Mouse (Mus musculus) intestine, embryonic 14.5 days (tissue): ENCODE measurements around the gene Supt20. TPM values are rescaled to one million over a fixed set of nuclear protein-coding genes. Genes with fewer than 3 reads are reported as not detected.

Source experiments
- ATAC-seq: fragments of 200-750 bp; cut with Nextera tagmentation; replicated peaks from 2 replicates; pipeline ENCODE4 v1.8.0; 2017; ENCODE audit warnings: low read depth, moderate number of reproducible peaks, moderate TSS enrichment, moderate library complexity; ENCODE audit not compliant: low FRiP score, low TSS enrichment
- DNase-seq: peaks from one replicate; pipeline ENCODE4 v3.0.0-alpha.2; 2018; ENCODE audit warnings: low spot score
- H3K27ac ChIP-seq: fragments of 300-500 bp; sonication (generic); 2 replicates; pipeline ENCODE4 v1.5.1; 2014; ENCODE audit warnings: low read depth, mild to moderate bottlenecking, control low read depth
- H3K27me3 ChIP-seq: fragments of 300-500 bp; sonication (generic); replicated peaks from 2 replicates; pipeline ENCODE4 v1.6.1; 2014; ENCODE audit warnings: low read length, control low read depth; ENCODE audit not compliant: control insufficient read depth, insufficient read depth
- H3K36me3 ChIP-seq: fragments of 300-500 bp; sonication (generic); 2 replicates; pipeline ENCODE4 v1.6.1; 2014; ENCODE audit warnings: low read length, control low read depth; ENCODE audit not compliant: control insufficient read depth, insufficient read depth
- H3K4me1 ChIP-seq: fragments of 300-500 bp; sonication (generic); replicated peaks from 2 replicates; pipeline ENCODE4 v1.6.1; 2014; ENCODE audit warnings: low read length, control low read depth, mixed read lengths; ENCODE audit not compliant: control insufficient read depth, insufficient read depth
- H3K4me2 ChIP-seq: fragments of 300-500 bp; sonication (generic); 2 replicates; pipeline ENCODE4 v1.6.1; 2014; ENCODE audit warnings: low read length
- H3K4me3 ChIP-seq: fragments of 300-500 bp; sonication (generic); 2 replicates; pipeline ENCODE4 v1.5.1; 2014; ENCODE audit warnings: low read depth, low read length, control low read depth, mixed read lengths
- H3K9ac ChIP-seq: fragments of 300-500 bp; sonication (generic); 2 replicates; pipeline ENCODE4 v1.6.1; 2014; ENCODE audit warnings: mild to moderate bottlenecking, low read length
- H3K9me3 ChIP-seq: fragments of 300-500 bp; sonication (generic); 2 replicates; pipeline ENCODE4 v1.6.1; 2016; ENCODE audit warnings: low read length, control low read depth; ENCODE audit not compliant: control insufficient read depth
- WGBS: fragments of 180-500 bp; shearing (Covaris S2); extraction: QIAGEN DNeasy Blood & Tissue Kit; methylation state at CpG from one replicate; pipeline ENCODE4 v1.1.7; 2014; 5-methylcytosine and 5-hydroxymethylcytosine counted together
- polyA plus RNA-seq: library from polyadenylated mRNA; unstranded; fragments of >200 nt; fragmentation: Nextera tagmentation; extraction: Ambion mirVana; gene quantifications from 2 replicates; pipeline ENCODE4 v1.2.1, GENCODE M21; 2014

Supt20 gene
- polyA plus RNA-seq, 1 experiment from 2014 or later: 100 TPM

DNA sequence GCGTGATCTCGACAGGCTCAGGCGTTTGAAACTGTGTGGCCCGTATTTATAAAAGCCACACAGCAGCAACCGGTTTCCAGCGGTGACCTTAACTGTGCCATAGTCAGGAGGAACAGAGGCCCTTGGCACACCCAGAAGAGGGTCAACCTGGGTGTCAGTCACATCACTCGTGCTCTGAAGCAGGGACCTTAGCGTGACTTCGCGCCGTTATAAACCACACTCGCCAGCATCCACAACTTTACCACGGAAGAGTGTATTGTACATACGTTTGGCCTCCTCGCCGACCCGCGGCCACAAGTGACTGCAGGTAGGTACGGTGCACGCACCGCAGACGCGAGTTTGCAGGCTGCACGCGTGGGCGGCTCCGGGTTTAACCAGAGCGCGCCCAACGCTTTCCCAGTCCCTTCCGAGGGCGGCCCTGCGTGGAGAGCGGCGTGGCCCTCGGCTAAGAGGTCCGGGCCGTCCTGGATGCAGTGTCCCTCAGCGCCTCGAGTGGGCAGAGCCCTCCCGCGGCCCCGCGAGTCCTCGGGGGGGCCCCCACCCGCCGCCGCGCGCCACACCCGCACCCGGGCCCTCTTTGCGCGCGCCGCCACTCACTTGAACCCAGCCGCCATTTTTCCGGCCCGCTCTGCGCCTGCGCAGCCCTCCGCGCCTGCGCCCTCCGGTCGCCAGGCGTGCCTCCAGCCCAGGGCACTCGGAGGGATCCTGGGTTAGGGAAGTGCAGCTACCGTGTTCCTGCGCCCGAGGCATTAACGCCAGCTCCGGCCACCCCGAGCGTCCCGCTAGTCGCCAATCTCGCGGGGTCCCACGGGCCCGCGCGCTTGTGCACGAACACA, 42.0 kb downstream of the Supt20 start:
- H3K9ac ChIP-seq: peak overlapping the region; percentile 94
- ATAC-seq (peak; percentile 93), DNase-seq (peak; percentile 93)
- no peaks in the 10 kb centered on the region for H3K27me3 ChIP-seq
- H3K9me3 ChIP-seq: no peaks in the 10 kb centered on the region
- H3K27ac ChIP-seq: peak overlapping the region; percentile 99
- peak overlapping the region; percentile 91 for H3K4me3 ChIP-seq
- H3K4me2 ChIP-seq: peak overlapping the region; percentile 87
- peaks cover 45% of the 10 kb centered on the region for H3K36me3 ChIP-seq
- under 1% methylated on average over 78 of the region's 84 CpGs for WGBS
- H3K4me1 ChIP-seq: no peaks in the 10 kb centered on the region; the same call in 1 of the 2 replicates

DNA sequence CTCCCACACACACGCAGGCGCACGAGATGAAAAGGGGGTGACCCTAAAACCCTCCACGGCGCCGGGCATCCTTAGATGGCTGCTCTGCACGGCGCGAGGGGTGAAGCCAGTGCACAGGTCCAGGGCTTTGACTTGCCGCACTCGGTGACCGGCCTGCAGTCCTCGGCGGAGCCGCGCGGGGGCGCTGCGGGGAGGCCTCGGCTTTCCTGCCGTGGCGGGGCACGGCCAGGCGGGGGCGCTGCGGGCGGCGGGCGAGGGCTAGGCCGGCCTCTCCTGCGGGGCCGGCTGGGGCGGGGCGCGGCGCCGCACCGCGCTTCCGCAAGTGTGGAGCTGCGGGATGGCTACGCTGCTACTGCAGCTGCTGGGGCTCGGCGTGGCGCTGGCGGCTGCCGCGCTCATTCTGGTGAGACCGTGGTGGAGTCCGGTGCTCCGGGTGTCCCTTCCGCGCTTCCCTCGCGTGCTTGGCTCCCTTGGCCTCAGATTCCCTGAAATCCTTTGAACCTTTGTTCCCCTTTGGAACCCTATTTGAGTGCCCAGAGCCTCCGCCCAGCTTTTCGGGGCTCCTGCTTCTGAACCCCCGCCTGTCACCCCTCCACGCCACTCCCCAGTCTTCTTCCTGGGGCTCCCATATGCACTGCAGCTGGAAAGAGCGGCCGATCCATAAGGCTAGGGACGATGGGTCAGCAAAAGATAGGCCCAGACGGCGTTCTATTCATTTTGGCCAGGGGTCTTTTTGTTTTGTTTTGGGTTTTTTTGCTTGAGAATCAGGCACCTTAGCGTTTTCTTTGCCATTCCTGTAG, 42.8 kb downstream of the Supt20 start, which contains the start of the genes Exosc8 and Alg5:
Gene Exosc8 (minus strand): TSS at position 147 of the 800 bp plus-strand sequence.
Gene Alg5 (plus strand): TSS at position 293 of the 800 bp plus-strand sequence.
- Histone ChIP-seq H3K4me1 (no peaks in the 10 kb centered on the region; the same call in 1 of the 2 replicates), H3K4me2 (peak within 1 kb of the TSS; percentile 87), H3K36me3 (peaks cover 42% of the 10 kb centered on the region), H3K27me3 (no peaks in the 10 kb centered on the region), H3K9ac (peak within 1 kb of the TSS; percentile 94), H3K4me3 (peak within 1 kb of the TSS; percentile 91), H3K27ac (peak within 1 kb of the TSS; percentile 99), H3K9me3 (no peaks in the 10 kb centered on the region)
- ATAC-seq: peak; percentile 92
- under 1% methylated on average over 60 of the region's 65 CpGs for WGBS
- peak; percentile 100 for DNase-seq

DNA sequence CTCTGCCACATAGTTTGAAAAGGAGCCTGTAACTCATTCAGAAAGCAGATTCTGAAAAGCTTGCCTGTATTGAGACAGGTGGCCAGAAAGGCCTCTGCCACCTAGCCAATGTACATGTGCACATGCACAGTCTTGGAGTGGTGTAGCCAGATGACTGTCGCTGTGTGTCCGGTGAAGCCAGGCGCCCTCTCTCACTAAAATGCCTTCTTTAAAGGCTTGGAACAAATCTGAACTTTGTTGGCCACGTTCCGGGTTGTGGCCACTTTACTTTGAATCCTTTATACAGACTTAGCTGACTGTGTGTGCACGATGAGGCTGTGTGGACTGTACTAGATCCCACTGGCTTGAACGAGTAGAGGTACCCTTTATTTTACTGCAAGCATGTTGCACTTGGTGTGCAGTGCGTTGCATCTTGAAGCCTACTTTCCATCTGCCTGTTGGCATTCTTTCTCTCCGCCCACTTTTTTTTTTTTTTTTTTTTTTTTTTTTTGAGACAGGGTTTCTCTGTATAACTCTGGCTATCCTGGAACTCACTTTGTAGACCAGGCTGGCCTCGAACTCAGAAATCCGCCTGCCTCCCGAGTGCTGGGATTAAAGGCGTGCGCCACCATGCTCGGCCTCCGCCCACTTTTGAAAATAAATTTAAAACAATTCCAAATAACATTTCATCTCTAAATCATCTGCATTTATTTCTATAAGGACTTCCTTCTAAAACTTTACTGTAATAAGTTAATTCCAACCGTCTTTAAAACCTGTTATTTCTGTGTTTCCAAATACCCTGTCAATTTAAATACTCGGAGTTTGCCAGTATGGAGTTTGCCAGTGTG, 43.7 kb downstream of the Supt20 start:
- Histone ChIP-seq H3K4me1 (no peaks in the 10 kb centered on the region; the same call in 1 of the 2 replicates), H3K9ac (peak overlapping the region; percentile 94), H3K36me3 (peaks cover 43% of the 10 kb centered on the region), H3K9me3 (no peaks in the 10 kb centered on the region), H3K27ac (peak overlapping the region; percentile 99; the same call in 1 of the 2 replicates), H3K4me3 (peak overlapping the region; percentile 91), H3K4me2 (peak overlapping the region; percentile 87), H3K27me3 (no peaks in the 10 kb centered on the region)
- 55% methylated on average over 18 of the region's 18 CpGs for WGBS
- ATAC-seq: no peak
- peak; percentile 68 for DNase-seq

DNA sequence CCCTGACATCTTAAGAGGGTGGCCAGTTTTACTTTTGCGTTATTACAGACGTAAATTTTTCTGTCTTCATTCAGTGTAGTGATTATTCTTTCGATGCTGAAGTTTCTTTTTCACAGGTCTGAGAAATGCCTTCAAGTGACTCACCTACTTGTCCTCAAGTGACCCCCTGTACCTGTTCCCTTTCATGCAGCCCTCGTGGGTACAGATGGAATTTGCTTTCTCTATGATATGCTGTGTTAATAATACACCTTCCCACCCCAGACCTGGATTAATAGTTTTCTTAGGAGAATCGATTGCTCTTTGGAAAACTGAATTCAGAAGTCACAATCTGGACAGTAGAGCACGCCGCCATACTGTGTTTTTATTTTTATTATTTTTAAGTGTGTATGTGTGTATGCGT, 44.7 kb downstream of the Supt20 start:
- no peak for DNase-seq
- Histone ChIP-seq H3K9me3 (no peaks in the 10 kb centered on the region), H3K27me3 (no peaks in the 10 kb centered on the region), H3K27ac (no peak overlapping the region), H3K9ac (no peak overlapping the region), H3K4me3 (no peak overlapping the region), H3K36me3 (peaks cover 44% of the 10 kb centered on the region), H3K4me1 (no peaks in the 10 kb centered on the region; the same call in 1 of the 2 replicates), H3K4me2 (no peak overlapping the region)
- WGBS: 92% methylated on average over 8 of the region's 8 CpGs
- no peak for ATAC-seq

DNA sequence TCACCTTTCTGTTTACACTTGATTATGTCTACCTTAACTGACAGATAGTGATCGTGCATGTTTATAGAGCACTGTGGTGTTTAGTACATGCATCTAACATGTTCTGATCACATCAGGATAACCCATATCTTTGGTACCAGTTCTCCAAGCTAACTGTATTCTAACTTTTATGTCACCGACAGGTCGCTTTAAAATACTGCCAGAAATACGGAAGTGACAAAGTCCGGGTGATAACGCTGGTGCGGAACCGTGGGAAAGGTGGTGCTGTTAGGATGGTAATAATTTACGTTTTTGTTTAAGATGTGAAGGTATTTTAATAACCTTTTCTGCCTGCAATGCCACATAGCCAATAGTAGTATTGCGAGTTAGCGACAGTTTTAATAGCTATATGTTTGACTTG, 49.4 kb downstream of the Supt20 start:
- Histone ChIP-seq H3K4me3 (no peak overlapping the region), H3K4me1 (no peaks in the 10 kb centered on the region), H3K4me2 (no peak overlapping the region), H3K27ac (no peak overlapping the region), H3K9ac (no peak overlapping the region), H3K9me3 (no peaks in the 10 kb centered on the region), H3K27me3 (no peaks in the 10 kb centered on the region), H3K36me3 (peaks cover 78% of the 10 kb centered on the region)
- 94% methylated on average over 11 of the region's 11 CpGs for WGBS
- DNase-seq (no peak), ATAC-seq (no peak)

DNA sequence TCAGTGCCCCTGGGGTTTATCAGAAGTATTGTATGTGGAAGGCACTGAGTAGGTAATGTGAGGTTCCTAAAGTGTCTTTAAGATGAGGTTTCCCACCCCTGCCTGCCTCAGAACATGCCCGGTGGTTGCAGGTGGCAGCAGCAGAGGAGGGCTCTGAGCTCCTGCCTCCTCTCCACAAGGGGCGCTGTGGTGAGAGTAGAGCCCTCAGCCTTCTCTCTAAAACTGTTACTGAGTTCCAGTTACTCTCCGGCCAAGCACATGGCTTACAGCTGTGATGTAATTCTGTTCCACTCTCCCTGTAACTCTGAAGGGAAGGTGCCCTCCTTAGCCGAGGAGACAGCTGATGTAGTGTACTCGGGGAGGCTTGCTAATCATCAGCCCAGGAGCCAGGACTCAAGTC, 53.2 kb downstream of the Supt20 start:
- Histone ChIP-seq H3K4me3 (no peak overlapping the region), H3K27ac (no peak overlapping the region), H3K9me3 (no peaks in the 10 kb centered on the region), H3K36me3 (peaks cover 98% of the 10 kb centered on the region), H3K9ac (no peak overlapping the region), H3K4me2 (no peak overlapping the region), H3K4me1 (no peaks in the 10 kb centered on the region), H3K27me3 (no peaks in the 10 kb centered on the region)
- ATAC-seq (no peak; the same call in 1 of the 2 replicates), DNase-seq (no peak)
- 63% methylated on average over 5 of the region's 5 CpGs for WGBS

DNA sequence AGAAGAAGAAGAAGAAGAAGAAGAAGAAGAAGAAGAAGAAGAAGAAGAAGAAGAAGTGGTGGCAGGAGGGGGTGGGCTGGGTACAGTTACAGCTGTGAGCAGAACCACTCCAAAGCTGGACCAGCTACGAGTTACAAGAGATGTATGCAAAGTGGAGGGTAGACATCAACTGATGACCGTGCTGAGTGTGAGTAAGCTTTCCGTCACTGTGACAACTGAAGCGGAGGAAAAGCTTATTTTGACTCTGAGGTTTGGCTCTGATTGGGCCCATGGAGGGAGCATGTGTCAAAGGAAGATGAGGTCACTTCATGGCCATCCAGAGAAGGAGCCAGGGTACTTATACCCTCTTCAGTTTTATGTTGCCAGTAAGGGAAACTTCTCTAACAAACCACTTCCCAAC, 60.8 kb downstream of the Supt20 start:
- ATAC-seq: no peak

More for the DNA sequence above, 60.8 kb downstream of the Supt20 start:
- Histone ChIP-seq H3K27me3 (no peaks in the 10 kb centered on the region), H3K4me3 (no peak overlapping the region), H3K4me2 (no peak overlapping the region), H3K27ac (no peak overlapping the region), H3K9ac (no peak overlapping the region), H3K9me3 (no peaks in the 10 kb centered on the region), H3K4me1 (peaks cover 11% of the 10 kb centered on the region; the same call in 1 of the 2 replicates), H3K36me3 (peaks cover 30% of the 10 kb centered on the region)
- 76% methylated on average over 4 of the region's 4 CpGs for WGBS
- DNase-seq: no peak
